Mouse (Mus musculus) olfactory bulb, adult 2 months (tissue): ENCODE data around the gene Mycbp2.

ENCODE experiments used
- CTCF ChIP-seq: fragments of 200-500 bp; IDR thresholded peaks from 2 replicates; pipeline ENCODE4 v1.5.1; 2012; ENCODE audit warnings: low read depth, mild to moderate bottlenecking, low read length, moderate library complexity; ENCODE audit not compliant: insufficient read depth
- POLR2A ChIP-seq: fragments of 200-500 bp; IDR thresholded peaks from 2 replicates; pipeline ENCODE4 v1.6.1; 2012; ENCODE audit warnings: mild to moderate bottlenecking, low read depth, low read length, moderate library complexity; ENCODE audit not compliant: insufficient read depth

DNA sequence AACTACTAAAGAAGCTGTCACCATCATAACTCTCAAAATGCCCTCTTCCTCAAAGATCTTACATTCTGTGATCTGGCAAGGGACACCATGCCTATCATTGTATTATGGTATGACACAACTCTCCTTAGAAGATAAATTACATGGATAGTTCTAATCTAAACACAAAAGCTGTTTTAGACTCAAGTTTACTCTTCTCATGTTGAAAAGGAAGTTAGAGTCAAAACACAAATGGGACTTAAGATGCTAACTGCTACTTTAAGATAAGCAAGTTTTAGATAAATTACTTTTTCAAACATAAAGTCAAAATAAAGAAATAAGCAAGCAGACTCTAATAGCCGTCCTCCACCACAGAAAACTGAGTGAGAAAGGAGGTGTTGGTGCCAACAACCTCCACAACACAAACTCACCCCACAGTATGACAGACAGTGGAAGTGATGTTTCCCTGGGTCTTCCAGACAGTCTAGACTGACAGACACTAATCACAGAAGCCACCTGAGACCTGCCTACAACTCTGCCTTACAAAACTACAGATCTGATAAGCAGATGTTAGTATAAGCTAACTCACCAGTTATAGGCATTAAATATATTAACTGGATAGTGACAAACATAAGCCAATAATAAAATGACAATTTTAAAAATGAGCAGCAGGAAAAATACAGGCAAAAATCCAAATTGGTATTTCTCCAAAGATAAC, 260.6 kb downstream of the Mycbp2 start:
- no peak for TF ChIP-seq CTCF
- no peak for TF ChIP-seq POLR2A
